Mouse (Mus musculus): Measurements from ENCODE around the gene Zbtb3. TPM values are rescaled to one million over a fixed set of nuclear protein-coding genes. Genes with fewer than 3 reads are reported as not detected.

The Zbtb3 gene
- total and polyA plus RNA-seq, 2 experiments from 2014 or later = 3.2 to 6.0 TPM

- no peak overlapping the region for H3K27ac ChIP-seq (ENCODE audit: low read depth, low read length)
- no peak overlapping the region for H3K9ac ChIP-seq (replicated peaks; ENCODE audit: low read length, poor library complexity, severe bottlenecking)
- DNase-seq (ENCODE audit: low spot score) (no peak), ATAC-seq (ENCODE audit: low FRiP score) (no peak)
- peaks cover 28% of the 10 kb centered on the region for H3K36me3 ChIP-seq (ENCODE audit: insufficient read depth, low read length)
- peaks cover 5% of the 10 kb centered on the region; the same call in 1 of the 2 replicates for H3K4me1 ChIP-seq (ENCODE audit: insufficient read depth, low read length)
- no peak overlapping the region for H3K4me2 ChIP-seq (ENCODE audit: low read depth, low read length, poor library complexity, severe bottlenecking)
- no peaks in the 10 kb centered on the region for H3K9me3 ChIP-seq (ENCODE audit: low read length)
- 92% methylated on average over 5 of the region's 5 CpGs for WGBS
- no peaks in the 10 kb centered on the region for H3K27me3 ChIP-seq (ENCODE audit: insufficient read depth, low read length)
- TF ChIP-seq CTCF (IDR thresholded peaks at IDR 0.05) = no peak
- H3K4me3 ChIP-seq (ENCODE audit: low read depth, low read length) = no peak overlapping the region
Measured at GRCm38 (mm10) chr19:8806810-8807209, 4.5 kb downstream of the Zbtb3 start.

DNA sequence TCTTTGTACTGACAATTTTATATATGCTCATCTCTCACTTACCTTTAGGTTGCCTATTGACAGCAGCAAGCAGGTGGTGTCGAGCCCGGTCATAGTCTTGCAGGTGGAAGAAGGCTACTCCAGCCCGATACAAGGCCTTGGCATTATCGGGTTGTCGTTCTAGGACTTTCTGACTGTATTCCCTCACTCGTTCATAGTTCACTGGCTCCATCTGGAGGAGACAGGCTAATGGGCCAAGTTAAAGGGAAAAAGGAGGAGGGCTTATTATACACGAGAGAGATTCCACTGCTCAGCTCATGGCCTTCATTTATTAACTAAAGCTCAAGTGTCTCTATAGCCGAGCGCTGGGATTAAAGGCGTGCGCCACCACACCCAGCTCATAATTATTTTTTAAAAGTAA lies 13.5 kb downstream of the Zbtb3 start:
- H3K9ac ChIP-seq (replicated peaks; ENCODE audit: low read length, poor library complexity, severe bottlenecking) = 0 out of 2 replicates have a peak overlapping the region, but pooled peaks have one; percentile 13

DNA sequence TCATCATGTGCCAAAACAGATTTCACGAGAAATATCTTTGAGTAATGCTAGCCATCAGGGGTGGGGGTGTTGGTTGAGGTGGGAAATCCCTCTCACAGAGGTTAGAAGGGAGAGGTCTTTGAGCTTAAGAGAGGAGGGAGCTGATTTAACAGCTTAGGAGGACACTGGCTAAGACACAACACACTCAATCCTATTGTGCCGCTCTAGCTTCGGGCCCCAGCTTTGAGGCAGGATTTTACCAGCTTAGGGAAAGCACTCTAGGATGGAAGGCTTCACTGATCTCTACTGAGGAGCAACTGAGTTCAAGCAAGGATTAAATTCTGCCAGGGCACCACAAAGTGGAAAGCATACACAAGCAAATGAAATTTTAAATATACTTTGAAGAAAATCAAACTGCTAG lies 14.6 kb downstream of the Zbtb3 start:
- peaks cover 14% of the 10 kb centered on the region for H3K4me1 ChIP-seq (ENCODE audit: insufficient read depth, low read length)
- DNase-seq (ENCODE audit: low spot score) (no peak), ATAC-seq (ENCODE audit: low FRiP score) (no peak)
- peak overlapping the region; percentile 5; the same call in 1 of the 2 replicates for H3K4me2 ChIP-seq (ENCODE audit: low read depth, low read length, poor library complexity, severe bottlenecking)
- WGBS = 34% methylated on average over 3 of the region's 3 CpGs
- H3K9me3 ChIP-seq (ENCODE audit: low read length) = no peaks in the 10 kb centered on the region
- H3K27me3 ChIP-seq (ENCODE audit: insufficient read depth, low read length) = no peaks in the 10 kb centered on the region
- peak overlapping the region; percentile 12; the same call in 1 of the 2 replicates for H3K4me3 ChIP-seq (ENCODE audit: low read depth, low read length)
- peaks cover 6% of the 10 kb centered on the region for H3K36me3 ChIP-seq (ENCODE audit: insufficient read depth, low read length)
- H3K27ac ChIP-seq (ENCODE audit: low read depth, low read length) = no peak overlapping the region
- no peak for TF ChIP-seq CTCF (IDR thresholded peaks at IDR 0.05)
- H3K9ac ChIP-seq (replicated peaks; ENCODE audit: low read length, poor library complexity, severe bottlenecking) = 0 out of 2 replicates have a peak overlapping the region, but pooled peaks have one; percentile 24

More for the DNA sequence above, 13.5 kb downstream of the Zbtb3 start:
- no peaks in the 10 kb centered on the region for H3K9me3 ChIP-seq (ENCODE audit: low read length)
- TF ChIP-seq CTCF (IDR thresholded peaks at IDR 0.05) = peak; percentile 61
- H3K4me3 ChIP-seq (ENCODE audit: low read depth, low read length) = no peak overlapping the region
- peaks cover 10% of the 10 kb centered on the region for H3K4me1 ChIP-seq (ENCODE audit: insufficient read depth, low read length)
- H3K27me3 ChIP-seq (ENCODE audit: insufficient read depth, low read length) = no peaks in the 10 kb centered on the region
- H3K4me2 ChIP-seq (ENCODE audit: low read depth, low read length, poor library complexity, severe bottlenecking) = no peak overlapping the region; the same call in 1 of the 2 replicates
- WGBS = 68% methylated on average over 11 of the region's 11 CpGs
- no peak for ATAC-seq (ENCODE audit: low FRiP score)
- peaks cover 11% of the 10 kb centered on the region for H3K36me3 ChIP-seq (ENCODE audit: insufficient read depth, low read length)
- no peak overlapping the region for H3K27ac ChIP-seq (ENCODE audit: low read depth, low read length)
- DNase-seq (ENCODE audit: low spot score) = peak; percentile 50

GRCm38 (mm10) chr19:8818301-8818798 lies 16.0 kb downstream of the Zbtb3 start:
- H3K36me3 ChIP-seq (ENCODE audit: insufficient read depth, low read length) = peaks cover 7% of the 10 kb centered on the region
- peak overlapping the region; percentile 77 for H3K27ac ChIP-seq (ENCODE audit: low read depth, low read length)
- 24% methylated on average over 14 of the region's 14 CpGs for WGBS
- TF ChIP-seq CTCF (IDR thresholded peaks at IDR 0.05) = no peak
- DNase-seq (ENCODE audit: low spot score) = no peak
- peak overlapping the region; percentile 58 for H3K9ac ChIP-seq (replicated peaks; ENCODE audit: low read length, poor library complexity, severe bottlenecking)
- no peaks in the 10 kb centered on the region for H3K27me3 ChIP-seq (ENCODE audit: insufficient read depth, low read length)
- H3K4me1 ChIP-seq (ENCODE audit: insufficient read depth, low read length) = peaks cover 21% of the 10 kb centered on the region
- no peak for ATAC-seq (ENCODE audit: low FRiP score)
- H3K9me3 ChIP-seq (ENCODE audit: low read length) = no peaks in the 10 kb centered on the region
- peak overlapping the region; percentile 84 for H3K4me2 ChIP-seq (ENCODE audit: low read depth, low read length, poor library complexity, severe bottlenecking)
- peak overlapping the region; percentile 97 for H3K4me3 ChIP-seq (ENCODE audit: low read depth, low read length)

- WGBS = under 1% methylated on average over 33 of the region's 33 CpGs
- peak; percentile 99 for DNase-seq (ENCODE audit: low spot score)
- Histone ChIP-seq H3K4me3 (ENCODE audit: low read depth, low read length) (peak within 1 kb of the TSS; percentile 97), H3K27me3 (ENCODE audit: insufficient read depth, low read length) (no peaks in the 10 kb centered on the region), H3K9ac (replicated peaks; ENCODE audit: low read length, poor library complexity, severe bottlenecking) (peak within 1 kb of the TSS; percentile 98), H3K27ac (ENCODE audit: low read depth, low read length) (peak within 1 kb of the TSS; percentile 98), H3K4me2 (ENCODE audit: low read depth, low read length, poor library complexity, severe bottlenecking) (peak within 1 kb of the TSS; percentile 89), H3K4me1 (ENCODE audit: insufficient read depth, low read length) (peaks cover 21% of the 10 kb centered on the region), H3K36me3 (ENCODE audit: insufficient read depth, low read length) (peaks cover 13% of the 10 kb centered on the region), H3K9me3 (ENCODE audit: low read length) (no peaks in the 10 kb centered on the region)
- ATAC-seq (ENCODE audit: low FRiP score) = peak; percentile 93
- TF ChIP-seq CTCF (IDR thresholded peaks at IDR 0.05) = no peak
Measured at GRCm38 (mm10) chr19:8818801-8819595, 16.6 kb downstream of the Zbtb3 start, which contains the start of gene Ttc9c. TSS of gene Ttc9c (minus strand) at chr19:8819333.

Data from midbrain, postnatal 0 days (tissue).